Mouse (Mus musculus): ENCODE results near the gene Knop1. TPM values are rescaled to one million over a fixed set of nuclear protein-coding genes. Genes with fewer than 3 reads are reported as not detected.
A peak's percentile ranks its signal among the peaks of the same experiment; 100 is the strongest.

Gene Knop1
- polyA plus RNA-seq, 1 experiment from 2014 or later = 126 TPM

DNA sequence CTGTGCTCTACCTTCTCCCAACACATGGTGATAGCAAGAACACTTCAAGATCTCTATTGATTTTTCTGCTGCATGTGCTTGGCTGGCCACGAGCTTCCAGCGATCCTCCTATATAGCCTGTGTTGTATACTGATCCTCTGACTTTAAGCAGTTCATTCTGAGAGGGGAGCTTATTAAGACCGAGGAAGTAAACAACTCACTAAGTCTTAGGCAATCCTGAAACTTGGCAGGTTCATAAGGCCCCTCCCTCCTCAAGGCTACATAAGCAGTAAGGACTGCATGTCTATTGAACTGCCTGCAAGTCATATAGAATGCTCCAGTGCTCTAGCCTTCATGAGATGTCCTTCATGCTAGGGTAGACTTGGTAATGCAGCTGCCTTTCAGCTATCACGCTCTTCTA, 9.7 kb downstream of the Knop1 start:
- Histone ChIP-seq H3K9ac (replicated peaks) (no peak overlapping the region), H3K27ac (no peak overlapping the region), H3K4me3 (replicated peaks) (no peak overlapping the region), H3K4me2 (no peak overlapping the region), H3K4me1 (replicated peaks) (0 out of 2 replicates have a peak, but pooled peaks cover 3% of the 10 kb centered on the region), H3K9me3 (no peaks in the 10 kb centered on the region), H3K36me3 (peaks cover 100% of the 10 kb centered on the region), H3K27me3 (no peaks in the 10 kb centered on the region)
- 94% methylated on average over 4 of the region's 4 CpGs for WGBS
- ATAC-seq (ENCODE audit: insufficient number of reproducible peaks, insufficient read depth, low FRiP score, low TSS enrichment, low read depth) = no peak

DNA sequence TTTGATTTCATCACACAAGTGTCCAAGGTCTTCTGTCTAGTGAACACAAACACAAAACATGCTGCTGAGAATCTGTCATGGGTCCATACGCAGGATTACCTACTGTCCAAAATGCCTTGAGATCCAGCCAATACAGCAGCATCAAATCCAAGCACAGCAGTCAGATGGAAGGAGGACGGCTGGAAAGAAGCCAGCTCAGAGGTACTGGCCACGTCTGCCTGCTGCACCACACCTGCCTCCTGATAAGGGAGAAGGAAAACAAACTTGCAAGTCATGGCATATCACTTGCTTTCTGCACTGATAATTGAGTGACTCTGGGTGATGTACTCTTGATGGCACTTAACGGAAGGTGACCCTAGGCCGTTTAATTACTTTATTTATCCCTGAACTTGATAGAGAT, 10.9 kb downstream of the Knop1 start:
- Histone ChIP-seq H3K27me3 (no peaks in the 10 kb centered on the region), H3K9ac (replicated peaks) (no peak overlapping the region), H3K4me1 (replicated peaks) (0 out of 2 replicates have a peak, but pooled peaks cover 3% of the 10 kb centered on the region), H3K27ac (no peak overlapping the region), H3K4me3 (replicated peaks) (no peak overlapping the region), H3K9me3 (no peaks in the 10 kb centered on the region), H3K4me2 (no peak overlapping the region), H3K36me3 (peaks cover 99% of the 10 kb centered on the region)
- no peak for ATAC-seq (ENCODE audit: insufficient number of reproducible peaks, insufficient read depth, low FRiP score, low TSS enrichment, low read depth)
- WGBS = 90% methylated on average over 5 of the region's 5 CpGs

DNA sequence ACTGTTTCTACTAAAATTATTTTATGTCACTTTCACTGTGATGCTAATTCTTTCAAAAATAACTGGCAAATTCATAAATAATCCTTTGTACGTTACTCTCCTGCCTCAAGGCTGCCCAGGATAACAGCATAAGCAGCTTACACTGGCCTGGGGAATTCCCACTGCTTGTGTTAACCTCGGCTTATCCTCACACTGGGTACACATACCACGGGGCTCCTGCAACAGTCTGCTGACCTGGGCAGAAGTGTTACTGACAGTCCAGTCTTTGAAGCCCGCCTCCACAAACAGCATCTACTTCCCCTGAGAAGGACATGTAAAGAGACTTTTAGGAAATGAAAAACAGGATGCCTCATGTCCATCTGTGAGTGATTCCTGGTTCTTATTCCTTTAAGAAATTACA, 13.1 kb downstream of the Knop1 start:
- ATAC-seq (ENCODE audit: insufficient number of reproducible peaks, insufficient read depth, low FRiP score, low TSS enrichment, low read depth) = no peak
- WGBS = 69% methylated on average over 4 of the region's 4 CpGs
- 0 out of 2 replicates have a peak, but pooled peaks cover 3% of the 10 kb centered on the region for H3K4me1 ChIP-seq (replicated peaks)
- no peaks in the 10 kb centered on the region for H3K9me3 ChIP-seq
- H3K36me3 ChIP-seq = peaks cover 98% of the 10 kb centered on the region
- H3K4me2 ChIP-seq = no peak overlapping the region
- H3K27me3 ChIP-seq = no peaks in the 10 kb centered on the region
- H3K27ac ChIP-seq = 0 out of 2 replicates have a peak overlapping the region, but pooled peaks have one; percentile 41
- no peak overlapping the region for H3K4me3 ChIP-seq (replicated peaks)
- H3K9ac ChIP-seq (replicated peaks) = no peak overlapping the region

DNA sequence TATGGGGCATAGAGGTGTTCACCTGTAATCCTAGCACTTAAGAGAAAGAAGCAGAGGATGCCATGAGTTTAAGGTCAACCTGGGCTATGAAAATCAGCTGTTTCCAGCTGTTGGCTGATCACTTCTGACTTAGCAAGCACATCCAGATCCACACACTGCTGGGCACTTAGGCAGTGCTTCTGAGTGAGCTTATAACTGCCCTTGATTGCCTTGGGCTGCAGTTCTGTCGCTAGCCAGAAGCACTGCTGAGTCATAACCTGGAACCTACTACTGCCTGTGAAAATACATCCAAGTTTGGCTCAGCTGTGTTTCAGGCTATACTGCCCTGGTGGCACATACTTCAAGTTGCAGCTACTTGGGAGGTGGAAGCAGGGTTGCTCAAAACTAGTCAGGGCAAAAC, 14.3 kb downstream of the Knop1 start:
- Histone ChIP-seq H3K4me3 (replicated peaks) (no peak overlapping the region), H3K27ac (no peak overlapping the region), H3K9me3 (no peaks in the 10 kb centered on the region), H3K36me3 (peaks cover 98% of the 10 kb centered on the region), H3K4me1 (replicated peaks) (0 out of 2 replicates have a peak, but pooled peaks cover 3% of the 10 kb centered on the region), H3K9ac (replicated peaks) (no peak overlapping the region), H3K4me2 (no peak overlapping the region), H3K27me3 (no peaks in the 10 kb centered on the region)
- no peak for ATAC-seq (ENCODE audit: insufficient number of reproducible peaks, insufficient read depth, low FRiP score, low TSS enrichment, low read depth)
- WGBS = 50% methylated on average over 1 of the region's 1 CpGs

DNA sequence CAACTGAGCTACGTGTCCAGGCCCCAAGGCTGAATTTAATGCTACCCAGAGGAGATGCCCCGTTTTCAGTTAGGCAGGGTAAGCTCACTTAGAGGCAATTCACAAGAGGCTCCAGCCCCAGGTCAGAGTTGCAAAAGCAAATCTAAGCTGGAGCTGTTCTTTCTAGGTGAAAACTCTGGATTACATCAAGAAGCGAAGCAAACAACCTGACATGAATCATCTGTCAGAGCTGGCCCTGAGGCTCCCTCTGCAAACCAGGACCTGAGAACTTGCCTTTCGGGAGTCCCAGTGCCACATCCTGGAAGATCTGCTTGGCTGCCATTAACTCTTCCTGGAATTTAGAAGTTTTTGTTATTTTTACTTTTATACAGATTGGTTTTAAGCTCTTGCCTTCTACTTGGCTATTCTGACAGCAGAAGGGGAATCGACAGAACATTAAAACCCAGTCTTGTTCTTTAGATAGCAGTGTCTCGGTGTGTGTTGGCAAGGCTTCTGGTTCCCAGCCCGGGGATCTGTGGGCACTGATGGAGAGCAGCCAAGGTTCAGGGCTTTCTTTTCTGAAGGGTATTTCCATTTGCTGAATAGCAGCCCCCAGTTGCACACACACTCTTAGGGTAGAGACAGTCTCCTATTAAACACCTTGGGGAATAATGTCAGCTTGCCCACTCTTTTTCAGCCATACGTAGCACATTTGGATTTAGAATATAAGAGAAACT, 14.9 kb downstream of the Knop1 start:
- peaks cover 98% of the 10 kb centered on the region for H3K36me3 ChIP-seq
- H3K27me3 ChIP-seq = no peaks in the 10 kb centered on the region
- H3K4me1 ChIP-seq (replicated peaks) = 0 out of 2 replicates have a peak, but pooled peaks cover 3% of the 10 kb centered on the region
- 77% methylated on average over 8 of the region's 8 CpGs for WGBS
- no peaks in the 10 kb centered on the region for H3K9me3 ChIP-seq
- no peak overlapping the region for H3K9ac ChIP-seq (replicated peaks)
- H3K4me2 ChIP-seq = no peak overlapping the region
- no peak overlapping the region for H3K4me3 ChIP-seq (replicated peaks)
- no peak for ATAC-seq (ENCODE audit: insufficient number of reproducible peaks, insufficient read depth, low FRiP score, low TSS enrichment, low read depth)
- no peak overlapping the region for H3K27ac ChIP-seq

DNA sequence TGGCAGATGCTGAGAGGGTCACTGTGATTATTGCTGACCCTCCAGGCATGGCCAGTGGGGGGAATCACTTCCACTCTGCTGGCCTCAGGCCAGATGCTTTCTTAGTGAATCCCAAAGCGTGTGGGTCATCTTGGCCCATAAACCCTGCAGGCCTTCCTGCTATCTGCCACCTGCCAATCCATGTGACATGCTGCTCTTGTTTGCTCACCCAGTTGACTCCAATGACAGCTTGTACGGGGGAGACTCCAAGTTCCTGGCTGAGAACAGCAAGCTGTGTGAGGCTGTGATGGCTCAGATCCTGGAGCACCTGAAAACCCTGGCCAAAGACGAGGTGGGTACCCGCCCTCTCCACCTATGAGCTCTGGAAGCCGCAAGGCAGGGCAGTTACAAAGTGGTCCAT, 18.2 kb downstream of the Knop1 start:
- Histone ChIP-seq H3K4me2 (no peak overlapping the region), H3K9ac (replicated peaks) (no peak overlapping the region), H3K9me3 (no peaks in the 10 kb centered on the region), H3K27me3 (no peaks in the 10 kb centered on the region), H3K27ac (no peak overlapping the region), H3K4me3 (replicated peaks) (no peak overlapping the region), H3K4me1 (replicated peaks) (0 out of 2 replicates have a peak, but pooled peaks cover under 1% of the 10 kb centered on the region), H3K36me3 (peaks cover 96% of the 10 kb centered on the region)
- 84% methylated on average over 5 of the region's 5 CpGs for WGBS
- no peak for ATAC-seq (ENCODE audit: insufficient number of reproducible peaks, insufficient read depth, low FRiP score, low TSS enrichment, low read depth)

DNA sequence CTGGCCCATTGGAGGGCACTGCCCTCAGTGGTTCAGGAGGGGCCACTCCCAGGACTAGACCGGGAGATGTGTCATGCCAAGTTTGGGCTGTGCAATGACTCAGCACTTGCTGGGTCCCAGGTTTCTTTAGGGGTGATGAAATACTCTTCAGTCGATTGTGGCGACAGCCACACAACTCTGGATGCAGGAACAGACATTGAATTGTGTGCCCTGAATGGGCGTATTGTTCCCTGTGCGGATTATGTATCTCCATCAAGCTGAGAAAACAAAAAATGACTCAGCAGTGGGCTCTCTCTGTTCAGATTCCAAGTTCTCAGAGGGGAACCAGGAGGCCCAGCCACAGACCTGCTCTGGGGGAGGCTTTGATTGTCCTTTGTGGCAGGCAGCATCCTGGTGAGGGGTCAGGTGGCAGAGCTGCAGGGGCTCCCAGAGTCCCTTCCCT, 28.1 kb downstream of the Knop1 start:
- H3K36me3 ChIP-seq = peaks cover 41% of the 10 kb centered on the region
- no peak overlapping the region for H3K9ac ChIP-seq (replicated peaks)
- WGBS = 83% methylated on average over 5 of the region's 5 CpGs
- no peak for ATAC-seq (ENCODE audit: insufficient number of reproducible peaks, insufficient read depth, low FRiP score, low TSS enrichment, low read depth)
- H3K27me3 ChIP-seq = no peaks in the 10 kb centered on the region
- H3K4me3 ChIP-seq (replicated peaks) = no peak overlapping the region
- H3K4me1 ChIP-seq (replicated peaks) = peaks cover 5% of the 10 kb centered on the region
- H3K27ac ChIP-seq = no peak overlapping the region
- no peaks in the 10 kb centered on the region for H3K9me3 ChIP-seq
- H3K4me2 ChIP-seq = no peak overlapping the region

DNA sequence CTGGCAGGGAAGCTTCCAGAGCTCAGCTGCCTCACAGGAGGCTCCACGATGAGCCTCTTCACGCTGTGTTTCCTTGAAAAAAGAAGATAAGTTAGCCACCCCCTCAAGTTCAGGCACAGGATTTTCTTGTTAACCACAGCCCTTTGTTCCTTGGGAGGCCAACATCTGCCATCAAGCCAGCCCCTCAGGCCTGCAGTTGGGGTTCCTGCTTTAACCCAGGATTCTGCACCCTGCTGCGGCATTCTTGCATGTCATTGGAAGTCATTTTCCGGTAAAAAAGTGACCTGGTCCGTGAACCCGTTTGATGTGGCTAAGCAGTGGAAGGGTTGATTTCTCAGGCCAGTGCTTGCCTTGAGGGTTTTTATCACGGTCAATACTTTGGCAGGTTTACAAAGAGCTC, 31.6 kb downstream of the Knop1 start:
- Histone ChIP-seq H3K36me3 (peaks cover 44% of the 10 kb centered on the region), H3K4me2 (no peak overlapping the region), H3K9ac (replicated peaks) (no peak overlapping the region), H3K4me3 (replicated peaks) (no peak overlapping the region), H3K27ac (no peak overlapping the region), H3K27me3 (no peaks in the 10 kb centered on the region), H3K4me1 (replicated peaks) (peaks cover 5% of the 10 kb centered on the region; the same call in 1 of the 2 replicates), H3K9me3 (no peaks in the 10 kb centered on the region)
- WGBS = 58% methylated on average over 7 of the region's 7 CpGs
- no peak for ATAC-seq (ENCODE audit: insufficient number of reproducible peaks, insufficient read depth, low FRiP score, low TSS enrichment, low read depth)

DNA sequence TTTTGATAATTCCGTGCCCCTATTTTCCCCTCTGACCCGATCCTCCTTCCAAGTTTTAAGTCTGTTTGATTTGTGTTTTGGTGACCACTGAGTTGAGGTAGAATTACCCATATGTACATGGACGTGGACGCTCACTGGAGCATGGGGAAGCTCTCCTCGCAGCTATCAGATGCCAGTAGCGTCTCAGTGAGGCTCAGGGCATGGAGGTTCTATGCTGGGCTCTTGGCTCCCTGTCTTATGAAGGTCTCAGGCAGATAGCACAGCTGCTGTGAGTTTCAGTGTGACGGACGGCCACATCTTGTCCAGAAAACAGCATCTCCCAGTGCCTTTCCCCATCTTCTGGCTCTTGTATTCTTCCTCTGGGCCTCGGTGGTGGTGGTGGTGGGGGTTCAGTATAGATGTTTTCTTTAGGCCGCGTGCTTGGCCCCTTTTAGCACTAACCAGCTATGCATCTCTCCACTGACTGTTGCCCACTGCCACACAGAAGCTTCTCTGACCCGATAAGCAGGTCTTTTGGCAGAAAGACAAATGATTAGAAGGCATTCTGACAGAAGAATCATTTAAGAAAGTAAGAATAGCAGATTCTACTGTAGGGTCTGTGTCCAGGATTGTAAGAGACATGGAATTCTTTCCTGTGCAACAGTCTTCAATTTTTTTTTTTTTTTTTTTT, 34.0 kb downstream of the Knop1 start:
- no peak overlapping the region for H3K9ac ChIP-seq (replicated peaks)
- 88% methylated on average over 12 of the region's 12 CpGs for WGBS
- no peak overlapping the region for H3K27ac ChIP-seq
- no peak overlapping the region for H3K4me3 ChIP-seq (replicated peaks)
- peaks cover 5% of the 10 kb centered on the region; the same call in 1 of the 2 replicates for H3K4me1 ChIP-seq (replicated peaks)
- ATAC-seq (ENCODE audit: insufficient number of reproducible peaks, insufficient read depth, low FRiP score, low TSS enrichment, low read depth) = no peak
- H3K36me3 ChIP-seq = peaks cover 43% of the 10 kb centered on the region
- no peak overlapping the region for H3K4me2 ChIP-seq
- no peaks in the 10 kb centered on the region for H3K9me3 ChIP-seq
- H3K27me3 ChIP-seq = no peaks in the 10 kb centered on the region

DNA sequence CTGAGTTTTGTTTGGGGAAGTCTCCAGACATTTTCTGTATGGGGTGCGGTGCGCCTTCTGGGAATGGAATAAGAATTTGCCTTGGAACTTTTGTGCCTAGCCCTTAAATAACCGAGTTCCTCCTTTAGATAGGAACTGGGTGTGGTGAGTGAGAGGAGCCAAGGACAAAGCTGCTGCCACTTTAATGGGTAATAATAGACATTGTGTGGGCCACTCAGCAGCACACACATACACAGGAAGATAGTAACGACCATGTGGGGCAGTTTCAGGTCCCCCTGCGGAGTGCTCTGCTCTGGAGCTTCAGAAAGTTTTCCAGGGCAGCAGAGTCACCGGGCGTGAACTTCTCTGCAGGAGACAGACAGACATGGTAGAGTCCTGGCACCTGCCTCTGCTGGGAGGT, 34.7 kb downstream of the Knop1 start:
- Histone ChIP-seq H3K36me3 (peaks cover 43% of the 10 kb centered on the region), H3K27ac (no peak overlapping the region), H3K9me3 (no peaks in the 10 kb centered on the region), H3K27me3 (no peaks in the 10 kb centered on the region), H3K9ac (replicated peaks) (no peak overlapping the region), H3K4me2 (no peak overlapping the region), H3K4me3 (replicated peaks) (no peak overlapping the region), H3K4me1 (replicated peaks) (peaks cover 5% of the 10 kb centered on the region; the same call in 1 of the 2 replicates)
- no peak for ATAC-seq (ENCODE audit: insufficient number of reproducible peaks, insufficient read depth, low FRiP score, low TSS enrichment, low read depth)
- WGBS = 70% methylated on average over 7 of the region's 7 CpGs

DNA sequence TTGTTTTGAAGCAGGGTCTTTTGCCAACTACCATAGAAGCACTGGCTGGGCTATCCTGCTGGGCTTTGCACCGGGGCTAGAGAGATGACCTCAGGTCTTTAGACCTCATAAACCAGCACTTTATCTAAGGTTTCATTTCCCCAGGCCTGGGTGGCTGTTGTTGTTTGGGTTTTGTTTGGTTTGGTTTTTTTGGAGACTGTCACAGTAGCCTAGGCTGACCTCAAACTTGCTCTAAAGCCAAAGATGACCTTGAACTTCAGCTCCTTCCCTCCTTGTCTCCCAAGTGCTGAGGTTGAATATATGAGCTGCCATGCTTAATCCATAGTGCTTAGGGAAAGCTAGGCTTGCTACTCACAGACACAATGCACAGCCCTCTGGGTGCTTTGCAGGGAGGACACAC, 36.4 kb downstream of the Knop1 start:
- Histone ChIP-seq H3K9ac (replicated peaks) (no peak overlapping the region), H3K4me1 (replicated peaks) (peaks cover 5% of the 10 kb centered on the region; the same call in 1 of the 2 replicates), H3K36me3 (peaks cover 50% of the 10 kb centered on the region), H3K4me3 (replicated peaks) (no peak overlapping the region), H3K27me3 (no peaks in the 10 kb centered on the region), H3K4me2 (no peak overlapping the region), H3K9me3 (no peaks in the 10 kb centered on the region), H3K27ac (no peak overlapping the region)
- 89% methylated on average over 1 of the region's 1 CpGs for WGBS
- no peak for ATAC-seq (ENCODE audit: insufficient number of reproducible peaks, insufficient read depth, low FRiP score, low TSS enrichment, low read depth)

Measured in limb, embryonic 12.5 days (tissue).